Mouse (Mus musculus) bone marrow, adult 2 months (tissue): Measurements from ENCODE around the gene Ccr10. TPM values are rescaled to one million over a fixed set of nuclear protein-coding genes. Genes with fewer than 3 reads are reported as not detected.
"Not testable (repeated sequence)": the region's sequence is repeated elsewhere in the genome, so short reads cannot be mapped to it uniquely, and the experiment has no call there.

ENCODE experiments used
- H3K27ac ChIP-seq: fragments of 200-500 bp; 2 replicates; pipeline ENCODE4 v1.5.1; 2012; ENCODE audit warnings: low read depth, mild to moderate bottlenecking, control low read depth, inconsistent platforms, low read length; ENCODE audit not compliant: control insufficient read depth, poor library complexity, insufficient read depth
- H3K4me1 ChIP-seq: fragments of 200-500 bp; 2 replicates; pipeline ENCODE4 v1.6.1; 2011; ENCODE audit warnings: low read length; ENCODE audit not compliant: control insufficient read depth, insufficient read depth
- H3K4me3 ChIP-seq: fragments of 200-500 bp; replicated peaks from 2 replicates; pipeline ENCODE3; 2011; ENCODE audit warnings: mild to moderate bottlenecking, low read depth, low read length, control low read depth; ENCODE audit not compliant: control insufficient read depth
- CTCF ChIP-seq: fragments of 200-500 bp; IDR thresholded peaks from 2 replicates; pipeline ENCODE4 v1.5.1; 2011; ENCODE audit warnings: low read length, control low read depth; ENCODE audit not compliant: control insufficient read depth, insufficient read depth
- POLR2A ChIP-seq: fragments of 200-500 bp; IDR thresholded peaks from 2 replicates; pipeline ENCODE4 v1.6.1; 2011; ENCODE audit warnings: low read depth, mild to moderate bottlenecking, control low read depth, low read length, borderline replicate concordance; ENCODE audit not compliant: control insufficient read depth
- WGBS: fragments of 180-500 bp; shearing (Covaris S2); methylation state at CpG from one replicate; pipeline ENCODE4 v1.1.7; 2018; 5-methylcytosine and 5-hydroxymethylcytosine counted together
- polyA plus RNA-seq: library from polyadenylated mRNA; stranded (reverse); fragments of >200 nt; gene quantifications from 2 replicates; pipeline ENCODE4 v1.2.4, GENCODE M21; 2011; ENCODE audit warnings: low replicate concordance; ENCODE audit not compliant: missing spikeins, insufficient read depth, insufficient read length

The Ccr10 gene
- polyA plus RNA-seq, 1 experiment, result not detected

DNA sequence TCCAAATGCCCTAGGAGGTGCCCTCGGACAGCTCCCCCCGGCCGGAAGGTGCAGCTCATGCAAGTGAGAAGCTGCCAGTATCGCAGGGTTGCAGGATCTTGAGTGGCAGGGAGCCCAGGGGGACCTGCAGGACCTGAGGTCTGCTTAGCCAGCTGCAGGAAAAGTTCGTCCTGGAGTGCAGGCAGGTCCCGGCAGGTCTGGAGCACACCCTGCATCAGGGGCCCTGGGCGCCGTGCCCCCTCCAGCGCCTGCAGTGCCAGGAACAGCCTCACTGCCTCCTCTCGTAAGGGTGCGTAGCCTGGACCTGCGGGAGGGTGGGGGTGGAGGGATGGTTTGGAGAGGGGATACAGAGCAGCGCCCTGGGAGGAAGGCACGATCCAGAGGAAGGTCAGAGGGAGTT, 8.9 kb downstream of the Ccr10 start:
- WGBS, result 58% methylated on average over 14 of the region's 14 CpGs
- Histone ChIP-seq H3K4me1 (no peaks in the 10 kb centered on the region), H3K27ac (no peak overlapping the region), H3K4me3 (no peak overlapping the region)
- no peak for TF ChIP-seq POLR2A

DNA sequence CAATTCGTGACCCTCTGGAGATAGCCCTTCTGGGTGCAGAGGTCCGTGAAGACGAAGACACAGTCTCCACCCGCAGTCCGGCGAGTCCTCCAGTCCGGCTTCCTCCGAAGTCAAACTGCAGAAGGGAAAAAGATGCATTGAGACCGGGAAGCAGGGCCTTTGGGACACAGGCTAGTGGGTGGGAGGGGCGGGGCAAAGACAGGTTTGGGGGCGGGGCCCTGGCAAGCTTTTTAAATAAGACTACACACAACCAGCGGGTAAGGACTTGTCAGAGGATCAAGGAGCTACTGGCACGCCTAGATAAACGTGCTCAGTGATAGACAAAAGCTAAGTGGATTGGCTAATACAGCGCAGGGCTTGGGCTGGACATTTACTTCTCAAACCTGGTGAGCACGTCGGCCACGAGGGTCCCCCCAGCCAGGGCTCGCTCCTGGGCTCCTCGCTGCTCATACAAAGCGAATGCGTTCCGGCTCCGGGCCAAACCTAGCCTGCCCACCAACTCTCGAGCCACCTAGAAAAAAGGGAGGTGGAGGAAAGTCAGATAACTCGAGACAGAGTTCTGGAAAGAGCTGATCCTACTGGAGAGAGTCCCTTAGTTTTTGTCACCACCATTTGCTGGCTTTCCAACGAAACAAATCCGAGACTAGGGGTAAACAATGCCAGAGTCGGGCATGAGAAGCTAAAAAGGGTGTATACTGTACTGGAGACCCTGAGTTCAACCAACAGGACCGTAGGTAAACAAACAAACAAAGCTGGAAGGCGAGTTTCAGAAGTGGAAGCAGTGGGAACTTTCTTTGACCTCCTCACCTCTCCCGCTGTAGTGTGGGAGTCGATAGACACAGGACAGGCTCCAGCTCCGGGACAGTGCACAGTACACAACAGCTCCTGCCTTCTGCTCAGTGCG, 10.3 kb downstream of the Ccr10 start:
- WGBS, result 31% methylated on average over 35 of the region's 35 CpGs
- TF ChIP-seq CTCF (no peak), POLR2A (no peak)
- Histone ChIP-seq H3K4me3 (no peak overlapping the region), H3K4me1 (no peaks in the 10 kb centered on the region), H3K27ac (no peak overlapping the region)

DNA sequence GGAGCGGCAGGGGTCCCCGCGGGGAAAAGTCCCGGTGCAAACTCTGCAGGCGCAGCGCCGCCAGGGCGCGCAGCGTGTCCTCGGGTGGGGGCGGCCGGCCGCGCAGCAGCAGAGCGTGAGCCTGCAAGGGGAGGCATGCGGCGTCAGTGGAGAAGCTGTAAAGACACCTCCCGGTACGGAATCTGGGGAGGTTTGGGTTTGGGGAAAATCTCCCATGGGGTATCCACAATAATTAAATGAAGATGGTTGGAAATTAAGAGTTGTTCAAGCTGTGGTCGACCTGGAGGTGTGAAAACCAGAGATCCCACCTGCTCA, 10.9 kb downstream of the Ccr10 start:
- 24% methylated on average over 21 of the region's 21 CpGs for WGBS
- Histone ChIP-seq H3K27ac (no peak overlapping the region), H3K4me1 (no peaks in the 10 kb centered on the region), H3K4me3 (no peak overlapping the region)
- no peak for TF ChIP-seq POLR2A
- TF ChIP-seq CTCF, result no peak

DNA sequence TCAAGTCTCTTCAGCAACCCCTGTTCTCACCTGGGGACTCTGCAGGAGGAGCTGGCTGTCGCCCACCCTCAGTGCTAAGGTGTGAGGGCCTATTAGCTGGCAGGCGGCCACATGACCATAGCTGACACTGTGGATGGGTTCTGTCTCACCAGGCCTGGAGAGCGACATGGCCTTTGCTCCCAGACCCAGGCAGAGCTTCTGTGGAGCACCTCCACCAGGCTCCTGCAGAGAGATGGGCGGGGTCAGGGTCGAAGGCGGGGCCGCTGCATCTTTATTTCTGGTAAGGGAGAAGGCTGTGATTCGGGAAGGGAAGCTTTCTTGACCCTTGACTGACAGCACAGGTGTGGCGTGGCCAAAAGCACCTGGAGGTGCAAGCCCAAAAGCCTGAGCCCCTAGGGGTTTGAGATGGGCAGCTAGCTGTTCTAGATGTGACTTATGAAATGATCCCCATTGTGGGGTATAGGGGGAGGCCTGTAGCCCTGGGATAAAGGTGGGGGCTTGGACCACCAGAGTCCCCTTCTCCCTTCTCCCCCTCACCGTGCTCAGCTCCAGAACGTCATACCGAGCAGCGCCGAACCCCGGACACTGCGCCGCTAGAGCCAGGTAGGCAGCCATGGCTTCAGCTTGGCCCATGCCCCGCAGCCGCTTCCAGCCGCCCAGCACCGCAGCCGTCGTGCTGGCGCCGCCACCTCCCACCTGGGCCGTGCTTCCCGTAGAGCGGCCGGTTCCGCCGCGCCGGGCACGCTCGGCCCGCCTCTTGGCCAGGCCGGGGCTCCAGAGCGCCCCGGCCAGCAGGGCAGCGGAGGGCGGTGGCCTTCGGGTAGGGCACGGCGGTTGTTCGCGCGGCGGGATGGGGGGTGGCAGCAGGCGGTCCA, 11.5 kb downstream of the Ccr10 start:
- Histone ChIP-seq H3K4me1 (no peaks in the 10 kb centered on the region), H3K4me3 (no peak overlapping the region), H3K27ac (no peak overlapping the region)
- WGBS, result 33% methylated on average over 49 of the region's 49 CpGs
- TF ChIP-seq POLR2A (no peak), CTCF (no peak)

DNA sequence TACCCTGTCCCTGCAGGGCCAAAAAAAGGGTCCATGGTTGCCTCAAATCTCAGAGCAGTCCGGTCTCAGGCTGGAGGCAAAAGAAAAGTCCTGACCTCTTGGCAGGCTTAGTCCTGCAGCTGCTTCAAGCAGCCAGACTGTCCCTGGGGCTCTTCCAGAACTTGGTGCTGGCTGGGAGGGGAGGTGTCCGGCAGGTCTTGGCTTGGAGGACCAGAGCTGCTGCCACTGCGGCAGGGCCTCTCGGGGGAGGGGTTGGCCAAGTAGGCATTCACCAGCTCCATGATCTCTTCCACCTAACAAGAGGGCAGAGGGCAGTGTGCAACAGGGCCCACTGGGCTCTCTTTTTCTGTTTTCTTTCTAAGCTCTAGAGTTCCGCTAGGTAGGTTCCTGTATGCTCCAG, 12.5 kb downstream of the Ccr10 start:
- Histone ChIP-seq H3K4me3 (no peak overlapping the region), H3K27ac (no peak overlapping the region), H3K4me1 (no peaks in the 10 kb centered on the region)
- TF ChIP-seq POLR2A, result no peak
- no peak for TF ChIP-seq CTCF
- 83% methylated on average over 5 of the region's 5 CpGs for WGBS

DNA sequence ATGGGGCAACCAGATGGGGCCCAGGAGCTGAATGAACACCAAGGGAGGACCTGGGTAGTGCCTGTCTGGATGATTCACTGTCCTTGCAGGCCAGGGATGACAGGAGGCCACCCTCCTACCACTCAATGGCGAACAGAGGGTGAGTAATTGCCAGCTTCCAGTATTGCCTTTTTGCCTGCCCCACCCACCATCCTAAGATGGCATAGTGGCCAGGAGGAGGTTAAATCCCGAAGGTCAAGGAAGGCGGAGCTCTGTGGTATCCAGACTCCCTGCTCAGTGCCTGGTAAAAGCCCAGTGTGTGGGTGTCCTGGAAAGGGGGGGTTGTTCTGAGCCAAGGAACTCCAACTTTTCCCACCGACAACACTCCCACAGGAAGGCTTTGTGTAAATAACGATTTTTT, 12.9 kb downstream of the Ccr10 start:
- no peaks in the 10 kb centered on the region for H3K4me1 ChIP-seq
- no peak overlapping the region for H3K4me3 ChIP-seq
- TF ChIP-seq POLR2A (no peak), CTCF (no peak)
- no peak overlapping the region for H3K27ac ChIP-seq
- WGBS, result 65% methylated on average over 5 of the region's 5 CpGs

DNA sequence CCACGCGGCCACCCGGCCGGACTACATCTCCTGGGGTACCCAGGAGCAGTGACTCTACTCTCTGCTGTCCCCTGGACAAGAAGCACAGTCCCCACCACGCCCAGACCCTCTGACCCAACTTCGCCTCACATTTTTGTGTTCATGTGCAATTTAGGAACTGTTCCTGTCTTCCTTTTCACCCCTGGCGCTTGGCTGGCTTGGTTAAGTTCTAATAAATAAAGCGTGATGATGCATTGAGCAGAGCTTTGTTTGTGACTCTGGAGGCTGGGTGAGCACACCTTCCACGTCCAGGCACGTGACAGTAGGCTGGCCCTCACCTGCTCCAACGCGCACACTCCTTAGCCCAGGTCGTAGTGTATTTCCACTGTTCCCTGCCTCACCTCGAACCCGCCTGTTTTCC, 13.7 kb downstream of the Ccr10 start:
- Histone ChIP-seq H3K27ac (no peak overlapping the region), H3K4me3 (no peak overlapping the region), H3K4me1 (no peaks in the 10 kb centered on the region)
- TF ChIP-seq POLR2A, result no peak
- no peak for TF ChIP-seq CTCF
- 83% methylated on average over 15 of the region's 15 CpGs for WGBS

DNA sequence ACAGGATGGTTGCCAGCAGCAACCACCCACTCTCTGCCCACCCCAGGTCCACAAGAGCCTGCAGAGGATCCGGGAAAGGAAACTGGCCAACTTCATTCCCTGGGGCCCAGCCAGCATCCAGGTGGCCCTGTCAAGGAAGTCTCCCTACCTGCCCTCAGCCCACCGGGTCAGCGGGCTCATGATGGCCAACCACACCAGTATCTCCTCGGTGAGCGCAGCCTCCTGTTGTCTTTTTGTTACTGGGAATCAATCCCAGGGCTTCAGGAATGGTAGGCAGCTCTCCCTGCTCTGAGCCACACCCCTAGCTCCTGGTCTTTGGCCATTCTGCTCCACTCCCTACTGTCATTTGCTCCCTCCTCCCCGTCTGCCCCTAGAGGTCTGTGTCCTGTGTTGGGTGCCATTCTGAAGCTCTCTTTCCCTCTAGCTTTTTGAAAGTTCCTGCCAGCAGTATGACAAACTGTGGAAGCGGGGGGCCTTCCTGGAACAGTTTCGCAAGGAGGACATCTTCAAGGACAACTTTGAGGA, 14.2 kb downstream of the Ccr10 start:
- not testable (repeated sequence) for H3K27ac ChIP-seq, H3K4me3 ChIP-seq, H3K4me1 ChIP-seq
- WGBS, result 78% methylated on average over 8 of the region's 8 CpGs

DNA sequence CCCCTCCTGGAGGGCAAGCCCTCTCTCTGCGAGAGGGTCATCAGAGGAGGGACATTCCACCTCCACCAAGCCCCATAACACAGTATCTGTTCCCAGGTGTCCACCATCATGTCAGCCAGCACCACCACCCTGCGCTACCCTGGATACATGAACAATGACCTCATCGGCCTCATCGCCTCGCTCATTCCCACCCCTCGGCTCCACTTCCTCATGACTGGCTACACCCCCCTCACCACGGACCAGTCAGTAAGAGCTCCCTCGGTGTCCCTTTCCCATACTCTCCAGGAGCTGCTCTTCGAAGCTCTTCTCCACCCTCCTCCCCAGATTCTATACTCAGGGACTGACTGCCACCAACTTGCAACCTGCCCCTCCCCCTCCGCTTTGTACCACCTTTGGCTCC, 15.1 kb downstream of the Ccr10 start:
- H3K4me3 ChIP-seq, H3K4me1 ChIP-seq, H3K27ac ChIP-seq: not testable (repeated sequence)
- WGBS, result 72% methylated on average over 10 of the region's 10 CpGs
